Mouse (Mus musculus): ENCODE results near the gene Gp1ba. TPM values are rescaled to one million over a fixed set of nuclear protein-coding genes. Genes with fewer than 3 reads are reported as not detected.

The Gp1ba gene
- polyA plus RNA-seq, 1 experiment from 2014 or later = 0.21 TPM

DNA sequence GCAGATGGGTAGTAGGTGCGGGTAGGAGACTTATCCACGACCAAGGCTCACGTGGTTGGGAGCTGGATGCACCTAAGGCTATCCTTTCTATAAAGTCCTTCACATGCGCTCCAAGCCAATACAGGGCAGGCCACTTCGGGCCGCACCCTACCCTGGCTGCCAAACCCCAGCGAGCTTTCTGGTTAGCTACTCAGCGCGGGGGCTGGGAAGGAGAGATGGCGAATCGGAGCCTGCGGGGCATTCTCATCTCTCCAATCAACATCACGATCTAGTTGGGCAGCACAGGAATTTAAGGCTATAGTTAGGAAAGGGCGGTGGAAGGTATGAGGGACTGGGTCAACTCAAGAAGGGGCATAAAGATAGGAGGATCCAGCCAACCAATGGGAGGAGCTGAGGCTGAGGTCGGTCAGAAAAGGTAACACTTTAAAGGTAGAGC, 29.4 kb downstream of the Gp1ba start:
- no peaks in the 10 kb centered on the region for H3K27me3 ChIP-seq
- peaks cover 39% of the 10 kb centered on the region for H3K4me1 ChIP-seq (replicated peaks)
- peak; percentile 44; the same call in 1 of the 2 replicates for ATAC-seq (ENCODE audit: low FRiP score)
- peak overlapping the region; percentile 91 for H3K4me2 ChIP-seq
- H3K9me3 ChIP-seq = no peaks in the 10 kb centered on the region
- under 1% methylated on average over 15 of the region's 15 CpGs for WGBS
- peak overlapping the region; percentile 66 for H3K4me3 ChIP-seq
- peaks cover 47% of the 10 kb centered on the region for H3K36me3 ChIP-seq
- H3K27ac ChIP-seq = peak overlapping the region; percentile 92
- peak overlapping the region; percentile 80 for H3K9ac ChIP-seq

DNA sequence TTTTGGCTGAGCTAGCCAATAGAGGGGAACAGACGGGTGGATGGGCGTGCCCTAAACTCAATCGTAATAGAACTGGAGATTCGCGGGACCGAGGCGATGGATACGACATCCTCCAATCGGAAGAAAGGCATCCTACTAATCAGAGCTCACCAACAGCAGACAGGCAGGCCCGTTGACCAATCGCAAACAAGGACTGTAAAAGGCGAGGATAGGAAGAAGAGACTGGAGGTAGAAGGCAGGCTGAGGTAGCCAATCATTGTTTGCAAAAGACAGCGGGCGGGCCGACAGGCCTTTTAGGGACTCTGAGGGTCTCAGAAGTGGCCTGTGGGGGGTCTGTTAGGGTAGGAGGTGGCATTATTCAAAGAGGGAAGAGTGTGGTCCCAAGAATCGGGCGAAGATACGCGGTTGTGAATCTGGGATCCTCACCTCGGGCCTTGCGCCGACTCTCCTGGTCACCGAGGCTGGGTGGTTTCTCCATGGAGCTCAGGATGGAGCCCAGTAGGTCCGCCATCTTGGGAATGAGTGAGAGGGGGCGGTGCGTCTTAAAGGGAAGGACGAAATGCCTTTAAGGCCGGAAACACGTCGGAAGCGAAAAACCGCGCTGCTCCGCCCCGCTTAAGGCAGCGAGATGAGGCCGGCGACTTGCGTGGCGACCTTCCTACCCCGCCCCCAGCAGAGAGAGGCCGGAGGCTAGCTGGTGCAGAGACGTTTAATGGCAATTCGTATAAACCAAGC, 30.0 kb downstream of the Gp1ba start, which contains the start of gene Spag7:
TSS of gene Spag7 (minus strand) at position 646 of the 735 bp plus-strand sequence.
- WGBS = under 1% methylated on average over 44 of the region's 44 CpGs
- Histone ChIP-seq H3K4me1 (replicated peaks) (peaks cover 39% of the 10 kb centered on the region), H3K27me3 (no peaks in the 10 kb centered on the region)

DNA sequence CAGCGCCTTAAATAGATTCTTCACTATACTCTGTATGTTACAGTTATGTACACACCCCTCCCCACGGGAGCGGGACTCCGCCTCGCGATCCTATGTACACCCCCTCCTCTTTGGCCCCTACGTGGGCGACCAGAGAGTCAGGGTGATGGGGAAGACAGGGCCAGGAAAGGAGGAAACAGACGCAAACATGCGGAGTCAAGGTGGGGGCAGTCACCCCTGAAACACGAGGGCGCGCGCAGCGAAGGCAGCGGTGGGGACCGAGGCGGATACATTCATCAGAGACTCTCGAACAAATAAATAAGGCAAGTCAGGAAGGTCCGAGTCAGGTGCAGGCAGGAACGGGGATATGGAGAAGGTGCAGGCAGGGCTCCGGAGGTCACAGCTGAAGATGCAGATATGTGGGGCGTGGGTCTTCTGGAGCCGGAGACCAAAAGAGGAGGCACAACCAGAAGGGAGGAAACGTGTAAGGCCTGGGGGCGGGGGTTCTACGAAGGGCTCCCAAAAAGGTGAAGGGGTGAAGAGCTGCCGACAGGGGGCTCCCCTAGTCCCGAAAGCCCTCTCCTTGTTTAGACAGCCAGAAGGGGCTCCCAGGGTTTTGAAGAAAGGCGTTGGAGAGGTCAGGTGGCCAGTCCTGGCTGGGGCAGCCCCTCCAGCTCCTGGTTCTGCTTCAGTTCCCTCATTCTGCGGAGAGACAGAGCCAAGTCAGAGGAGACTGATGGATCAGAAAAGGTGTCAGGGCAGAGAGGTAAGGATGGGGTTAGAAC, 30.8 kb downstream of the Gp1ba start:
- Histone ChIP-seq H3K9me3 (no peaks in the 10 kb centered on the region), H3K27me3 (no peaks in the 10 kb centered on the region), H3K4me2 (peak overlapping the region; percentile 91), H3K9ac (peak overlapping the region; percentile 86), H3K4me3 (peak overlapping the region; percentile 66), H3K27ac (peak overlapping the region; percentile 98), H3K4me1 (replicated peaks) (peaks cover 39% of the 10 kb centered on the region), H3K36me3 (peaks cover 45% of the 10 kb centered on the region)
- WGBS = 0% methylated on average over 31 of the region's 31 CpGs
- peak; percentile 46 for ATAC-seq (ENCODE audit: low FRiP score)

More for the DNA sequence above, 30.0 kb downstream of the Gp1ba start, which contains the start of gene Spag7:
- Histone ChIP-seq H3K27ac (peak within 1 kb of the TSS; percentile 98), H3K9ac (peak within 1 kb of the TSS; percentile 86), H3K4me2 (peak within 1 kb of the TSS; percentile 91), H3K36me3 (peaks cover 46% of the 10 kb centered on the region), H3K9me3 (no peaks in the 10 kb centered on the region), H3K4me3 (peak within 1 kb of the TSS; percentile 66)
- peak; percentile 97 for ATAC-seq (ENCODE audit: low FRiP score)

DNA sequence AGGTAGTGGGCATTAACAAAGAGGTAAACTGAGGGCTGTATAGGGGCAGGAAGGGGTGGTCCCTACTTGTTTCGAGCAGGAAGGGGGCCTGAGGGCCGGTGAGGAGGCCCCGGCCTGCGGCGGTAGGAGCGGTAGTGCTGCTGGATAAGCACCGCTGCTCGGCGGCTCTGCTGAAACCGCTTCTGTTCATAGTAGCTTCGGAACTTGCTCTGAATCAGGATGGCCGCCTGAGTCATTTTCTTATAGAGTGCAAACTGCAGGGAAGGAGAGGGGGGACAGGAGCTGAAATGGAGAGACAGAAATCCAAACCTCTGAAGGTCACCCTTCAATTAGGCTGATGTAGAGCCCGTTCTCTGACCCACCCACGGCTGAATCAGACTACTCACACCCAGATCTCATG, 31.6 kb downstream of the Gp1ba start:
- Histone ChIP-seq H3K4me3 (peak overlapping the region; percentile 66), H3K27ac (peak overlapping the region; percentile 98), H3K9ac (peak overlapping the region; percentile 86), H3K9me3 (no peaks in the 10 kb centered on the region), H3K36me3 (peaks cover 44% of the 10 kb centered on the region), H3K27me3 (no peaks in the 10 kb centered on the region), H3K4me2 (peak overlapping the region; percentile 91), H3K4me1 (replicated peaks) (peaks cover 39% of the 10 kb centered on the region)
- 35% methylated on average over 14 of the region's 14 CpGs for WGBS
- ATAC-seq (ENCODE audit: low FRiP score) = no peak

DNA sequence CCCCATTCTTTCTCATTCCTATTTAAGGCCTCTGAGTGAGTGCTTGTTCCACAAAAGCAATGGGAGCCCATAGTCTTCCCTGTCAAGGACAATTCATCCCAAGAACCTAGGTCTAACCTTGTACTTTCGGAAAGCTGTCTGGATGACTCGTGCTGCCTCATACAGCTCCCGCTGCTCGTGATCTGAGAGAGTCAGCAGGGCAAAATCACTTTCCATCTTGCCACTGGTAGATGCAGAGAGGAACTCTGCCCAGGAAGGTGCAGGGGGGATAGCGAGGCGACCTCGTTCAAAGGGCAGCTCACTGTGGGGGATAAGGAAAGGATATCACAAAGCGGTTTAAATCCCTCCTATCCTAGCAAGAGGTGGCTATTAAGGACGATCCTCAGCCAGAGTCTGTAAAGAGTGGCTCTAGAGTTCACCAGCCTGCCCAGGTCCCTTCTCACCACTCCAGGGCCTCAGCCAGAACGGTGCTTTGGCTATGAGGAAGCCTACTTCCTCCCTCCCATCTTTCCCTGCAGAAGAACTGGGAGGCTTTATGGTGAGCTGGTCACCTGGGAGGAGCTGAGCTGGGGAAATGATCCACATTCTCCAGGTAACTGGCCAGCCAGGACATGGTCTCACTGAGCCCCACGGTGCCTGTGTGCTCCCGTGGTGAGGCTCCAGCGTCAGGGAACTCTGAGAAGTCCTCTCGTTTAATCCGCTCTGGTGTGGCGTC, 32.6 kb downstream of the Gp1ba start:
- H3K36me3 ChIP-seq = peaks cover 49% of the 10 kb centered on the region
- H3K4me3 ChIP-seq = 0 out of 2 replicates have a peak overlapping the region, but pooled peaks have one; percentile 66
- H3K27ac ChIP-seq = no peak overlapping the region
- H3K9me3 ChIP-seq = no peaks in the 10 kb centered on the region
- peak overlapping the region; percentile 86; the same call in 1 of the 2 replicates for H3K9ac ChIP-seq
- 89% methylated on average over 16 of the region's 16 CpGs for WGBS
- peaks cover 36% of the 10 kb centered on the region for H3K4me1 ChIP-seq (replicated peaks)
- no peak for ATAC-seq (ENCODE audit: low FRiP score)
- H3K4me2 ChIP-seq = peak overlapping the region; percentile 91
- no peaks in the 10 kb centered on the region for H3K27me3 ChIP-seq

DNA sequence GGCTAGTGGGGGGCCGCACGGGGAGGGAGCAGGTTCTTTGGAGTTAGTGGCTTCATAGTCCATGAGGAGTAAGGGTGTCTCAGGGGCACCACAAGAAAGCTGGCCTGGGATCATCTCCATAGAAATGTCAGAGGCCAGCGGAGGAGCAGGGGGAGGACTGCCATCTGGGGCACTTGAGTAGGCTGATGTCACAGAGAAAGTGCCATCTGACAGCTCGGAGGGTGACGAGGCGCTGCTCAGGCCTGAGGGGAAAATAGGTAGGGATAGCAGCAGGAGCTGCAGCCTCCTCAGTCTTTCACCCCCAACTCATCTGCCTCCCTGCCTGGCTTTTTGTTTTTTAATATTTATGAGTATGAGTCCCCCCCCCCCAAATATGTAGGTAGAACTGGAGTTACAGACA, 35.1 kb downstream of the Gp1ba start:
- Histone ChIP-seq H3K4me1 (replicated peaks) (peaks cover 21% of the 10 kb centered on the region), H3K36me3 (peaks cover 64% of the 10 kb centered on the region)

DNA sequence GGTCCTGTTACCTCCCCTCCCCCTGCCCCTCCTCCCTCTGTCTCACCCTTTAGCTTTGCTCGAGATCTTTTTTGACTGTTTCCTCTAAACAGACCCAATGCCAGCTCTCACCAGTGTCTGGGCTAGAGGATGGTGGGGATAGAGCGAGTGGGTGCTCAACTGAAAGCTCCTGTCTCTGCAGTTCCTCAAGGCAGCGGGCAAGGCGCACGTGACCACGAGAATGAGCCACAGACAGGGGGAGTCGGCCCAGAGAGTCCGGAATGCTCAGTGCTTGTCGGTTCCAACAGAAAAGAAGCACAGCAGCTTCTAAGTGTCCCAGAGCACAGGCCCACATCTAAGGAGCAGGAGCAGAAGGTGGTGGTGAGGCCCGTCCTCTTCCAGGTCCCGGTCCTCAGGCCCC, 35.6 kb downstream of the Gp1ba start:
- Histone ChIP-seq H3K4me3 (no peak overlapping the region), H3K36me3 (peaks cover 69% of the 10 kb centered on the region), H3K4me1 (replicated peaks) (peaks cover 21% of the 10 kb centered on the region), H3K4me2 (no peak overlapping the region), H3K27ac (no peak overlapping the region), H3K9me3 (no peaks in the 10 kb centered on the region), H3K9ac (no peak overlapping the region; the same call in 1 of the 2 replicates), H3K27me3 (no peaks in the 10 kb centered on the region)
- WGBS = 67% methylated on average over 11 of the region's 11 CpGs
- no peak for ATAC-seq (ENCODE audit: low FRiP score)

More for the DNA sequence above, 35.1 kb downstream of the Gp1ba start:
- Histone ChIP-seq H3K27me3 (no peaks in the 10 kb centered on the region), H3K4me3 (no peak overlapping the region), H3K4me2 (no peak overlapping the region), H3K27ac (no peak overlapping the region), H3K9me3 (no peaks in the 10 kb centered on the region), H3K9ac (0 out of 2 replicates have a peak overlapping the region, but pooled peaks have one; percentile 29)
- ATAC-seq (ENCODE audit: low FRiP score) = no peak
- WGBS = 47% methylated on average over 6 of the region's 6 CpGs

DNA sequence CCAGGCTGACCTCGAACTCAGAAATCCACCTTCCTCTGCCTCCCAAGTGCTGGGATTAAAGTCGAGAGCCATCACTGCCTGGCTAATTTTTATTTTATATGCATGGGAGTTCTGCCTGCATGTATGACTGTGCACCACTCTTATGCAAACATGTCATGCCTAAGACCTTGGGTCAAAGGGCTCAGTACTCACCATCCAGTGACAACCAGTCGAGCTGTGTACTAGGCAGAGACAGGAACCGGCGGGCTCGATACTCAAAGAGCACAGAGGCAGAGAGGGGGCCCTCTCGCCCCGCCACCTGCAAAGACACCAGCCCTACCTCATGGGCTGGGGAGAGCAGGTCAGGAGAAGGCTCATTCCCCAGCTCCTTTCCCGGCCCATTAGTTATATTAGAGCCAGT, 39.2 kb downstream of the Gp1ba start:
- Histone ChIP-seq H3K9me3 (no peaks in the 10 kb centered on the region), H3K27ac (no peak overlapping the region), H3K27me3 (no peaks in the 10 kb centered on the region), H3K4me3 (no peak overlapping the region), H3K4me2 (no peak overlapping the region), H3K4me1 (replicated peaks) (peaks cover 19% of the 10 kb centered on the region), H3K9ac (no peak overlapping the region), H3K36me3 (peaks cover 77% of the 10 kb centered on the region)
- 80% methylated on average over 9 of the region's 9 CpGs for WGBS
- no peak for ATAC-seq (ENCODE audit: low FRiP score)

DNA sequence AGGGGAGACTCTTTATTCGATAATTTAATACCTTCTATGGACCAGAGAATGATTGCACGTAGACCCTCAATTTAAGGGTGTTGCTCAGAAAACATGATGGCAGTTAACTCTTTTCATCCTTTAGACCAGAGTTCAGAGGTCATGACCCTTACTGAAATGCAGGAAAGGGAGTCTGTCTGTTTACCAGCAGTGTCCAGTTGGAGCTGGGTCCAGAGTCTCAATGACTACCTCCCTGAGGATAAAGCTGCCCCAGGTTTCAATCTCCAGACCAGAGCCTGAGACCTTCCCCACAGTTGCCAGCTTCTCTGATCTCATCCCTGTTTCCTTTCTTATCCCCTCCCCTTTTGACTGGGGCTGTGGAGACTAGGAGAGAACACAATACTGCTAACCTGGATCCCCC, 39.7 kb downstream of the Gp1ba start:
- Histone ChIP-seq H3K9me3 (no peaks in the 10 kb centered on the region), H3K27me3 (no peaks in the 10 kb centered on the region), H3K4me3 (no peak overlapping the region), H3K9ac (no peak overlapping the region), H3K36me3 (peaks cover 81% of the 10 kb centered on the region), H3K4me1 (replicated peaks) (peaks cover 19% of the 10 kb centered on the region), H3K4me2 (no peak overlapping the region), H3K27ac (no peak overlapping the region)
- no peak for ATAC-seq (ENCODE audit: low FRiP score)
- WGBS = 63% methylated on average over 2 of the region's 2 CpGs

DNA sequence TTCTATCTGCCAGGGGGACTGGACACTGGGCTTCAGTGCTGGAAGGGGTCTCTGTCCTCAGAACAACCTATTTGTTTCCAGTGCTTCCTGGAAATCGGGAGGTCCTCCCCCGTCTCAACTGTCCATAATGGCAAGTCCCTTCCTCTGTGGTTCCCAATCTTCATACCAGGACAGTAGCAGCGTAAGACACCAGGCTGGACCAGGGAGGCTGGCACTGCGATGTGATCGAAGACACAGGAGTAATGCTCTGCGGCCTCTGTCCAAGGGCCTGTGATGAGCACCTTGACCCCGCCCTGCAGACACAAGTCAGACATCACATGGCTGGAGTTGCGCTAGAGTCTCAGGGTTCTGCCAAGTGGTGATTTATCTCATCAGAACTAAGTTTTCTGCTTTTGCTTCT, 40.4 kb downstream of the Gp1ba start:
- no peak for ATAC-seq (ENCODE audit: low FRiP score)
- peaks cover 80% of the 10 kb centered on the region for H3K36me3 ChIP-seq

DNA sequence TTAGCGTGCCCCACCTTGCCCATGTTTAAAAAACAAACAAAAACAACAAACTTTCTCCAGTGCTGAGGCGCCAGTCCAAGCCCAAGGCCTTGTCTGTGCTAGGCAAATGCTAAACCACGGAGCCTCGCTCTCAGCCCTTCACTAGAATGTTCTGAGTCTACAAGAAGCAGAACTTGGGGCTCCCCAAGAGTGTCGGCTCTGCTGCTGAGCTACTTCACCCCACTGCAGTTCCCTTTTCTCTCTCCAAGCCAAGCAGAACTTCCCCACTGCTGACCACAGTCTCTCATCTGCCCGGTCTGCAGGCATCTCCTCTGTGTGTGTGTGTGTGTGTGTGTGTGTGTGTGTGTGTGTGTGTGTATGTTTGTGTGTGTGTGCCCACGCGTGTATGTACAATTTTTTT, 41.0 kb downstream of the Gp1ba start:
- Histone ChIP-seq H3K4me2 (no peak overlapping the region), H3K4me3 (no peak overlapping the region), H3K4me1 (replicated peaks) (peaks cover 19% of the 10 kb centered on the region), H3K9ac (no peak overlapping the region), H3K27ac (no peak overlapping the region), H3K36me3 (peaks cover 82% of the 10 kb centered on the region), H3K27me3 (no peaks in the 10 kb centered on the region), H3K9me3 (no peaks in the 10 kb centered on the region)
- ATAC-seq (ENCODE audit: low FRiP score) = no peak
- WGBS = 87% methylated on average over 8 of the region's 8 CpGs

More for the DNA sequence above, 40.4 kb downstream of the Gp1ba start:
- no peaks in the 10 kb centered on the region for H3K9me3 ChIP-seq
- peaks cover 19% of the 10 kb centered on the region for H3K4me1 ChIP-seq (replicated peaks)
- no peaks in the 10 kb centered on the region for H3K27me3 ChIP-seq
- H3K4me2 ChIP-seq = no peak overlapping the region
- H3K27ac ChIP-seq = no peak overlapping the region
- no peak overlapping the region for H3K9ac ChIP-seq
- H3K4me3 ChIP-seq = no peak overlapping the region
- WGBS = 96% methylated on average over 8 of the region's 8 CpGs

DNA sequence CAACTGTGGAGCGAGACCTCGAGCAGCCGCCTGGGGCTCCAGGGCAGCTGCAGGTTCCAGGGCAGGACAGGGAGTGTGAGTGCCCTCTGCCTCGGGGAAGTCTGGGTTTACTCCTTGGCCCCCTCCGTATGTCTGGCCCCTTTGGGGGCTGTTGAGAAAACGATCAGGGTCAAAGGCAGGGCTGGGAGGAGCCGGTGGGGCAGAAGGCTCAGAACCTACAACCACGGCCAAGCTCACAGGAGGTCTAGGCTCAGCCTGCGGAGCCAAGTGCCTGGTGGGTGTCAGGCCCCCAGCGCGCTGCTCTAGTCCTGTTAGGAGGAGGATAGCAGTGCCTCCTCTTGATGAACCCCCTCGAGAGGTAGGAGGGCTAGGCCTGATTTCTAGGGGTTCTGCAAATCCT, 42.2 kb downstream of the Gp1ba start:
- Histone ChIP-seq H3K9me3 (no peaks in the 10 kb centered on the region), H3K27me3 (no peaks in the 10 kb centered on the region), H3K4me3 (no peak overlapping the region), H3K4me1 (replicated peaks) (peaks cover 20% of the 10 kb centered on the region), H3K4me2 (no peak overlapping the region), H3K27ac (peak overlapping the region; percentile 9; the same call in 1 of the 2 replicates), H3K9ac (0 out of 2 replicates have a peak overlapping the region, but pooled peaks have one; percentile 29), H3K36me3 (peaks cover 80% of the 10 kb centered on the region)
- 64% methylated on average over 12 of the region's 12 CpGs for WGBS
- no peak for ATAC-seq (ENCODE audit: low FRiP score)
